Mouse (Mus musculus) ES-Bruce4 (cell line): ENCODE data around the gene Noxo1.

ENCODE experiments used
- CTCF ChIP-seq: IDR thresholded peaks from one replicate; pipeline ENCODE4 v1.8.1; 2011; ENCODE audit warnings: low read depth, low read length
- EP300 ChIP-seq: IDR thresholded peaks from 2 replicates; pipeline ENCODE4 v1.6.1; 2011; ENCODE audit warnings: low read depth, low read length; ENCODE audit not compliant: insufficient read depth
- POLR2A ChIP-seq: IDR thresholded peaks from one replicate; pipeline ENCODE4 v1.8.1; 2011; ENCODE audit warnings: low read length; ENCODE audit not compliant: insufficient read depth

DNA sequence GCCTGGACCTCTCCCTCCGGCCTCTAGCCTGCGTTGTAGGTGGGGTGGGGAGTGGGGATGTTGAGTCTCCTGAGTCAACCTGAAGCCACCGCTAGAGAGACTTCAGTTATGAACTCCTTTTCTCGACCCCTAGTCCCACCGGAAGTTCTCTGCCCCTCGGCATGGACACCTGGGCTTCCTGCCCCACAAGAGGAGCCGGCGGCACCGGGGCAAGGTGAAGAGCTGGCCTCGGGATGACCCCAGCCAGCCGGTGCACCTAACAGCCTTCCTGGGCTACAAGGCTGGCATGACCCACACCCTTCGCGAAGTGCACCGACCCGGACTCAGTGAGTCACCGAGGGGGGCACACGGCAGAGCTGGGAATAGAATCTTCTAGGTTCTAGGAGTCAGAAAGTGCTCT lies 32.1 kb downstream of the Noxo1 start:
- no peak for TF ChIP-seq CTCF
- TF ChIP-seq POLR2A: no peak
- no peak for TF ChIP-seq EP300
